Mouse (Mus musculus) Patski (cell line): Measurements from ENCODE around the gene Rem1. TPM values are rescaled to one million over a fixed set of nuclear protein-coding genes. Genes with fewer than 3 reads are reported as not detected.

Source experiments
- ATAC-seq: fragments of 100-300 bp; one replicate; pipeline ENCODE4 v1.8.0; 2021
- CTCF ChIA-PET: fragments of 350-600 bp; sonication (Branson Sonifier 250); formaldehyde crosslinking; loops from one replicate; lab custom pipeline; 2022; ENCODE audit warnings: inconsistent platforms; lab: Charles Lee
- POLR2A ChIA-PET: fragments of 350-600 bp; sonication (Branson Sonifier 250); formaldehyde crosslinking; loops from one replicate; lab custom pipeline; 2022; ENCODE audit warnings: antibody characterized with exemption, inconsistent platforms; lab: Charles Lee
- DNase-seq: peaks from one replicate; pipeline ENCODE4 v3.0.0-alpha.2; 2011; ENCODE audit warnings: low read depth, low spot score
- H3K27me3 ChIP-seq: fragments of 371-371 bp; one replicate; pipeline ENCODE4 v1.5.1; 2021
- CTCF ChIP-seq: fragments of 100-300 bp; IDR thresholded peaks from one replicate; pipeline ENCODE4 v1.5.1; 2021
- in situ Hi-C: fragments of 300-500 bp; cut with MboI; formaldehyde crosslinking; loops from 3 replicates; pipeline ENCODE4 v1.11.1; 2018; ENCODE audit warnings: low pct_unique_long_range_greater_than_20kb, mixed read lengths
- polyA plus RNA-seq: library from polyadenylated mRNA; unstranded; gene quantifications from one replicate; pipeline ENCODE4 v1.2.3, GENCODE M21; 2021

Rem1 gene
- polyA plus RNA-seq: not detected

DNA sequence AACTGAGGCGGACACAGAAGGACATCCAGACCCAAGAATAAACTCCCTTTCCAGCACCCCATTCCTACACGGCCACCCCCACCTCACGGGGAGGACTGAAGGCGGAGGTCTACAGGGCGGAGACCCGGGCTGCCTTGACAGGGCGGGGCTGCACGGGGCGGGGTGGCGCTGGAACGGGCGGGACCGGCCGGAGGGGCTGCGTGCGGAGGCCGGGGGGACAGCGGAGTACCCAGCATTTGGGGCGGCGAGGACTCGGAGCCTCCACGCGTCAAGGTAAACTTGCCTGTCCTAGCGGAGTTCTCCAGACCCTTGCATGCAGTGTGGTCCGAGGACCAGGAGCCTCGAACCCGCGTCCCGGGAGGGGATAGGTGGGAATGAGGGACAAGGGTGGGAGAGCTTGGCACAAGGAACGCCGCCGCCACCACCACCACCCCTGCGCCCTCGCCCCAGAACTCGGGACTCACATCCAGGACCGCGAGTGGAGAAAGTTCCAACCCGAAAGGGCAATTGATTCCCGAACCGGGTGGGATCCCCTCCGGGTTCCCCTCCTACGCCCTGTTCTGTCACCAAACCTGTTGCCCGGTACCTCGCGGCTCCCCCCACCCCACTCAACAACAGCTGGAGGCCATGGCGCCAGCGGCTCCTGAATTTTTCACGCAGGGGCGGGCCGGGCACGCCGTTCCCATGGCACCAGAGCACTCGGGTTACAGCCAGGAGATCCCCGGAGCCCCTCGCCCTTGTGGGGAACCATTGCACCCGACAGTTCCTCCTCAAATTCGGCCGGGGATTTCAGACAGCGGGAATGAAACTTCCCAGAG lies at the start of gene Rem1:
TSS of gene Rem1 (plus strand) at position 178 of the 818 bp plus-strand sequence.
- CTCF ChIA-PET: no interaction called here
- in situ Hi-C loops: no loop called here

DNA sequence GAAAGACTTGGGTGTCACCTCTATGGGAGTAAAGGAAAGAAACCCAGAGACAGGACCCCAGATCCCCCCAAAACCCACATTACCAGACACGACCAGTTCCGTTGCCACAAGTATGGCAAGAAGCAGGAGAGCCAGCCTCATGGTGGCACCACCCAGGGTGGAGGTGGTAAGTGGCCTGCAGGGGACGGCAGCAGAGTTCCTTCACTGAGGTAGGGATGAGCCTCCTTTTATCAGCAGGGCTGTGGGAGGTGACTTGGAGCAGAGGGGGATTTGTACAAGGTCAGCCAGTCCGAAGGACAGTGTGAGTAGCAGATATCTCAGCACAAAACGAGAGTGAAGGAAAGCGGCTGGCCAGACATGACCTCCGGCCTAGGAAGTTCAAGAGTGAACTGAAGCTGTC lies 46.6 kb upstream of the Rem1 start, which contains the start of gene Defb19:
TSS of gene Defb19 (minus strand) at position 206 of the 400 bp plus-strand sequence.
- in situ Hi-C loops: no loop called here
- POLR2A ChIA-PET: no interaction called here

More for the DNA sequence above, at the start of gene Rem1:
- TF ChIP-seq CTCF: no peak
- POLR2A ChIA-PET: no interaction called here
- ATAC-seq (no peak), DNase-seq (no peak)
- no peaks in the 10 kb centered on the region for H3K27me3 ChIP-seq

DNA sequence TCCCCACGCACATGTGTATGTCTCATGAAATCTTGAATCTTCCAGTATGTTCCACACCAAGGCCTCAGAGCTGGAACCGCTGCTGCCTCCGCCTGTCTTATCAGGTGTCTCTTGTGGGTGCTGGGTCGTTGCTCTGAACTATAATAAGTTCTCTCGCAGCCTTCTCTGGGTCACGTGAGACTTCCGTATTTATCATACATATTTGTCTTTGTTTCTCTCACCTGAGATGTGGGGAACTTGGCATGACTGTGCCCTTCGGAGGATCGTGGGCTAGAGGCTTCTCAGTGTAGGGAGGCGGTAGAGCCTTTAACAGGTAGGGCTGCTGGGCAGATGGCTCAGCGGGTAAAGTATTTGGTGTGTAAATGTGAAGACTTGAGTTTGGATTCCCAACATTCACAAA lies 46.1 kb upstream of the Rem1 start:
- in situ Hi-C loops: no loop called here
- TF ChIP-seq CTCF: no peak
- H3K27me3 ChIP-seq: no peaks in the 10 kb centered on the region
- POLR2A ChIA-PET: no interaction called here
- DNase-seq: no peak
- CTCF ChIA-PET: interaction anchor here (2.2 kb wide), 1 partner anchor 14 kb away, joined by 5 read pairs; no protein-coding TSS in a partner anchor
- ATAC-seq: no peak

More for the DNA sequence above, 46.6 kb upstream of the Rem1 start, which contains the start of gene Defb19:
- H3K27me3 ChIP-seq: no peaks in the 10 kb centered on the region
- CTCF ChIA-PET: interaction anchor here (2.2 kb wide), 1 partner anchor 15 kb away, joined by 5 read pairs; no protein-coding TSS in a partner anchor
- ATAC-seq (no peak), DNase-seq (no peak)
- no peak for TF ChIP-seq CTCF

DNA sequence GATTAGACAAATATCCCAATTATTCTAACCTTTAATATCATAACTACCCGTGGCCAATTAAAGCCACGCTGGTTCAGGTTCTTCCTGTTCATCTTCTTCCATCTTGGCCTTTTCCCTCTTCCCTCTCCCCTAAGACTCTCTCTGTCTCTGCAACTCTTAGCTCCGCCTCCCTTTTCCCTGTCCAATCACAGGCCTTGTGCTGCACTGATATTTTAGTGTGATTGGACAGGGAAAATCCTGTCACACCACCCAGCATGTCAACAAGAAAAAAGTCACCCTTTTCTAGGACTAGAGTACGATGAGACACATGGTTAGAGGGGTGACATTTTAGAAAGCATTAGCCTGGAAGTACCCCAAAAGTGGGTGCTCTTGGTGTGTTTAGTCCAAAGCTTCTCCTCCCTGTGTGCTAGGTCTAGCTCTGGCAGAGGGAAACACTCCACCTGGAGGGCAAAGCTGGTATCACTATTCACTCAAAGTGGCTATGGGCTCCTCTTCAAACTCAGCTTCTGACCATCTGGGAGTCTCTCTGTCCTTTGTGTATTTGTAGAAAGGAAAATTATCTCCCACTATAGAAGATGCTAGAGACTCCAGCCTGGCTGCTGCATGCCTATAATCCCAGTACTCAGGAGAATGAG lies 39.7 kb upstream of the Rem1 start:
- DNase-seq: no peak
- TF ChIP-seq CTCF: peak; percentile 65
- ChIA-PET CTCF (interaction anchor here (0.9 to 2.4 kb wide), 7 partner anchors 17 to 119 kb away, joined by 3 to 7 read pairs (median 4); partner anchors contain the start of gene Defb36), POLR2A (no interaction called here)
- H3K27me3 ChIP-seq: no peaks in the 10 kb centered on the region
- no peak for ATAC-seq
- in situ Hi-C loops: no loop called here

DNA sequence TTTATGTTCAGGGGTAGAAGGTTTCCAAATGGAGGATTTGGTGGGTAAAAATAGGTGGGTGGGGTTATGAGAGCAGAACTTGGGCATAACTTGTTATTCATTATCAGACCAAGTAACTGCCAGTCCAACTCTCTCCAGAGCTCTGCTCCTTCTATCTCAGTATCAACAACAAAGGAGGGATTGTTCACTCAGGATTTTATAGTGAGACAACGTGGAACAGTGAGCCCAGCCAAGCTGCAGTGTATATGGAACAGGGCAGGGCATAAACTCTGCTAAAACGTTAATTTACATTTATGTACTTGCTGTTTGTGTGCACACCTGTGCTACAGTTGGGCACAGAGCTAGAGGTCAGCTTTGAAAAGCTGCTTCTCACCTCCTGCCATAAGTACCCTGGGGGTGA lies 38.3 kb upstream of the Rem1 start:
- DNase-seq (no peak), ATAC-seq (no peak)
- no peak for TF ChIP-seq CTCF
- in situ Hi-C loops: no loop called here
- H3K27me3 ChIP-seq: peaks cover 4% of the 10 kb centered on the region
- POLR2A ChIA-PET: no interaction called here
- CTCF ChIA-PET: interaction anchor here (0.8 to 2.4 kb wide), 4 partner anchors 14 to 121 kb away, joined by 3 to 7 read pairs (median 4); no protein-coding TSS in a partner anchor

DNA sequence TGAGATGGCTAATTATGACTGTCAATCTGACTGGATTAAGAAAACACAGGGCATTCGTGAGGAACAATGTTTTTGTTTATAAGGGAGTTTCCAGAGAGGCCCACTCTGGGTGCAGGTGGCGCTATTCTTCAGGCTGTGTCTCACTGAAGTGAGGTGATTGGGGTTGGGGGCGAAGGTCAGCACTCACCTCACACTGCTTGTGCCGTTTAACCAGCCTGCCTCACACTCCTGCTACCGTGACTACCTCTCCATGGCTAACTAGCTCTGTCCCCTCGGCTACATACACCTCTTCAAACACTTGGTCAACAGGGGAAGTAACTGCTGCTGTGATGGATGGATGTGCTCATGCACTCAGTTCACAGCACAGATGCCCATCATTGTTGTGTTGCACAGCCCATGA lies 37.7 kb upstream of the Rem1 start:
- CTCF ChIA-PET: interaction anchor here (1.2 to 2.4 kb wide), 3 partner anchors 15 to 35 kb away, joined by 3 to 7 read pairs (median 4); partner anchors contain the start of gene Defb36

DNA sequence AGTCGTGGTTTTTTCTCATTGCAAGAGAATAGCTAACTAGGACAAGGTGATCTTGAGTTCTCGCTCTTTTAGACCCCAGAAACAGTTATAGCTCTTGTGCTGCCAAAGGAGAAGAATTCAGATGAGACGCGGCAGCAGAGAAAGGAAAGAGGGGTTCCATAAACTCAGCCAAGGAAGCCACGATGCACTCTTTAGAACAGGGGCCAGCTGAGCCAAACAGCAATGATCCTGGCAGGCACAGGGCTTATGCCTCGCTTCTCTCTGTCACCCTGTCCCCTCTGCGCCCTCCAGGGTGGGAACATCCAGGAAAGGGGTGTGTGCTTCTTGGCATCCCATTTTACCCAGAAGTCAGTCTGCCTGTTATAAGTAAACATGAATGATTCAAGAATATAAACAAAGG lies 27.5 kb upstream of the Rem1 start, which contains the start of gene Defb45:
TSS of gene Defb45 (minus strand) at position 101 of the 400 bp plus-strand sequence.
- CTCF ChIA-PET: interaction anchor here (0.9 kb wide), 1 partner anchor 42 kb away, joined by 3 read pairs; no protein-coding TSS in a partner anchor
- no peak for TF ChIP-seq CTCF
- POLR2A ChIA-PET: no interaction called here
- in situ Hi-C loops: no loop called here
- no peaks in the 10 kb centered on the region for H3K27me3 ChIP-seq
- no peak for ATAC-seq
- DNase-seq: no peak

More for the DNA sequence above, 37.7 kb upstream of the Rem1 start:
- DNase-seq (no peak), ATAC-seq (no peak)
- POLR2A ChIA-PET: no interaction called here
- no peak for TF ChIP-seq CTCF
- in situ Hi-C loops: no loop called here
- peaks cover 4% of the 10 kb centered on the region for H3K27me3 ChIP-seq

DNA sequence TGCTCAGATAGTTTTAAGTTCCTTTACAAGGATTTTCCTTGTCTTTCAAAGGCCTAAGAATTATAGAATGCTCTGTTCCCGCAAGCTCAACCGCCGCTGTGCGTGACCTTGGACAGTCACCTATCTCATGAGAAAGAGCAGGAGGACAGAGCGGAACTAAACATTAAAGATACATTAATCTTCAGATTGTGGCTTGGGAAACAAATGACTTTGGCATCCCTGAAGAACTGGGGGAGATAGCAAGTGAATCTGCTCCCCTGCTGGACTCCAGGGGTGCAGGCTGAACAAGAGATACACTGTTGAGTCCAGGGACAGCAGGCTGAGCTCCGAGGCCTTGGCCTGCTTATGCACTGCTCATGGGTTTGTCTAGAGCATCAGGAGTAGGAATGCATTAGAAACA lies 26.7 kb upstream of the Rem1 start:
- in situ Hi-C loops: no loop called here
- TF ChIP-seq CTCF: no peak
- CTCF ChIA-PET: no interaction called here
- no peaks in the 10 kb centered on the region for H3K27me3 ChIP-seq
- ATAC-seq: no peak
- POLR2A ChIA-PET: no interaction called here
- DNase-seq: no peak

DNA sequence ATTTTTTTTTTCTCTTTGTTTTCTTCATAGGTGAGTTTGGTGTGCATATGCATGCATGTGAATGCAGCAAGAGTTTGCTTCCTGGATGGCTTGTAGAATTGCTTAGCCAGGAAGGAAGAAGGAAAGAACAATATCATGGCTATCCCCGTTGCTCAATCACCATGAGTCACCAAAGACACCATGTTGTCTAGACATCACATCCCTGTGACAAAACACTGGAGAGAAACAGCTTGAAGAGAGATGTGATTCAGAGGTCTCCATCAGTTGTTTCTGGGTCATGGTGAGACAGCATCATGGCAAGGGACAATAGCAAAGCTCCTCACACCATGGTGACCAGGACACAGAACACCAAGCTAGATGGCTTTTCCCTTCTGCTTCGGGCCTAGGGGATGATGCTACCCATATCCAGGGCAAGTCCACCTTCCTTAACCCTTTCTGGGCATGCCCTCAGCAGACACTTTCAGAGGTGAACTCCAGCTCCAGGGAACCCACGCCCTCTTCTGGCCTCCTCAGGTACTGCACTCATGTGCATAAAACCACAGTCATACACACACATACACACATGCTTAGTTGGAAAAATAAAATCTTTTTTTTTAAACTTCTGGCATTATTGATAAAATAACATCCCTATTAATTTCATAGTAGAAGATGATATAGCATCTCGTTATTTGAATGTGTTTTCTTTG lies 25.3 kb upstream of the Rem1 start:
- ChIA-PET POLR2A (no interaction called here), CTCF (interaction anchor here (1.1 kb wide), 1 partner anchor 47 kb away, joined by 3 read pairs; no protein-coding TSS in a partner anchor)
- peak; percentile 10 for DNase-seq
- H3K27me3 ChIP-seq: no peaks in the 10 kb centered on the region
- in situ Hi-C loops: no loop called here
- no peak for ATAC-seq
- peak; percentile 49 for TF ChIP-seq CTCF

DNA sequence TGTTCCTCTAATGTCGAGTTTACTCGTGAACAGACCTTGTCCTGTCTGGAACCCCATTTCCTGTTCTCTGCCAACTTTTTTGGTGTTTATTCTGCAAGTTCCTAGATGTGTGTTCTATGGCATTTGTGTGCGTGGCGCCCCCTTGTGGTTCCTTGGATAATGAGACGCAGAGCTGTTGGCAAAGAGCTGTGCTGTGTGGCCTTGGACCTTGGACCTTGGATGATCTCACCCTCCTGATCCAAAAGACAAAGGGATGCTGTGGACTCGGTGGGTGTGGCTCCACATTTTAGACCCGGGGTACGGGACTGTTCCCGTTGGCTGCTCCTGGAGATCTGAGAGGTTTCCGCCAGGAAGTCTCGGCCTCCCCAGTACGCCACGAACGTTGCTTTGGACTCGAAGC lies 22.7 kb upstream of the Rem1 start, which contains the start of gene Defb36:
TSS of gene Defb36 (plus strand) at position 271 of the 400 bp plus-strand sequence.
- TF ChIP-seq CTCF: peak; percentile 58
- in situ Hi-C loops: no loop called here
- no peak for ATAC-seq
- CTCF ChIA-PET: interaction anchor here (0.8 to 2.8 kb wide), 5 partner anchors 12 to 81 kb away, joined by 3 to 11 read pairs (median 4); no protein-coding TSS in a partner anchor
- no peak for DNase-seq
- no peaks in the 10 kb centered on the region for H3K27me3 ChIP-seq
- POLR2A ChIA-PET: no interaction called here
